Mouse (Mus musculus): ENCODE measurements around the gene Kank2.
"Not testable (repeated sequence)": the region's sequence is repeated elsewhere in the genome, so short reads cannot be mapped to it uniquely, and the experiment has no call there.

Kank2 gene

DNA sequence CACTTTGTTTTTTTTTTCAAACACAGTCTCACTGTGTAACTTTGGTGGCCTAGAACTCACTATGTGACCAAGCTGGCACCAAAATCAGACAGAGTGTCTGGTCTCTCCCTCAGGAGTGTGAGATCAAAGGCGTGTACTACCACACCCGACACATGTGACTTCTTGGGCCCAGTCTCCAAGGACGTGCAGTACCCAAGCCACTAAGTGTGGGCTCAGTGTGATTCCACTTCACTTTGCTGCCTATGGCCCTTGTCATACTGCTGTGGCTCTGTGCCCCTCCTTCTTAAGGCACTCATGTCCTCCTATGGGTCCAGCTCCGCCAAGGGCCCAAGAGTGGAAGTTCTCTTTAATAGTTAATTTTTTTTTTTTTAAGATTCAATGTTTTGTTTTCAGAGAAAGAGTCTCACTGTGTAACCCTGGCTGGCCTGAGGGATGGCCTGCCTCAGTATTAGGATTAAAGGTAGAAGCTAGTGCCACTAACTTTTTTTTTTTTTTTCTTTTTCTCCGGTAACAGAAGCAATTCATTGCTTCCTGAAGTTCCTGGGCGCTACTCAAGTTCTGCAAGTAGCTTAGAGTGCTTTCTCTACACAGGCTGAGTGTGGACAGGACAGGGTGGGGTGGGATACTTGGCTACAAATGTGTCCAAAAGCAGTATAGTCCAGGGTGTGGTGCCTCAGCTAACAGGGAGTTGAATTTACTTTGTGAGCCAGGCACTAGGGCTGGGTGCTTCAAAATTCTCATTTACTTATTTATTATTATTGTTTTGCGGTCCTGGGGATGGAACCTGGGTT is 13.8 kb downstream of the Kank2 start:
- DNase-seq (ENCODE audit: low read depth, low spot score) = no peak

DNA sequence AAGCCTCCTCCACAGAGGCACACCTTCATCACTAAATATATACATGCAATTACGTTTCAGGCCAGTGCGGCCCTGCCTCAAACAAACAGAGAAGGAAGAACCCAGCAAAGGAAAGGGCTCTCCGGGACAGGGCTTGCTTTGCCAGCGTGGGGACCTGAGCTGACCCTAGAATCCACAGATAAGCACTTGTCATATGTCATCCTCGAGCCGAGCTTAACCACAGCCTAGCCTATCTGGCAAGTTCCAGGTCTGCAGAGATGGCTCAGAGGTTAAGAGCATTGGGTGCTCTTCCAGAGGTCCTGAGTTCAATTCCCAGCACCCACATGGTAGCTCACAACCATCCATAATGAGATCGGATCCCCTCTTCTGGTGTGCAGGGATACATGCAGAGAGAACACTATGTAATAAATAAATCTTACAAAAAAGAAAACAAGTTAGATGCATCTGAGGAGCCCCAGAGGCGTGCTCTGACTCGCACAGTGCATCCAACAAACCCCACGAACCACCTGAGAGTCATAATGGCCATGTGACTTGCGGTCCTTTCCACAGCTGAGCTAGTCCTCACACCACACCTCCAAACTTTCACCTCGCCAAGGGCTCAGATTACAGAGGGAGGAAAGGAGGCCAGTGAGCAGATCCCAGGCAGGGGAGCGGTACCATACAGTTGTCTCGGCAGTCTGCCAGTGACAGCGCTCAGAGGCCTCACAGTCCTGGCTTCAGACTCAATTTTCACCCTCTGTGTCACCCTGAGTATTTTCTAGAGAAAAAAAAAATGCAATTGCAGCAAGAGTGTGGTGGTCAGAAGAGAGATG is 16.7 kb downstream of the Kank2 start:
- DNase-seq (ENCODE audit: low read depth, low spot score) = peak; percentile 91

DNA sequence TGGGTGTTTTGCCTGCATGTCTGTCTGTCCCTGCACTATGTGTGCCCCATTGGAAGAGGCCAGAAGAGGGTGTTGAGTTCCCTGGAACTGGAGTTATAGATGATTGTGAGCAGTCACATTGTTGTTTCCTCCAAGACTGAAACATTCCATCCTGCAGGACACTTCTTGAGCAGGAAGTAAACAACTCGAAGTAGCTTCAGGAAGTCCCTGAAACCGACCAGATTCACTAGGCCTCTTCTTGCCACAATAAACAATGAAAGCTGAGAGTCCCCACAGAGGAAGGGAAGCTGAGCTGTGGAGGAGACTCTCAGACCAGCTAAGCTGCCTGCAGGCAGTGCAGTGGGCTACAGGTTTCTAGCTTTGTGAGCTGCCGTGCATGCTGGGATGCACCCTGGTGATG is 20.8 kb downstream of the Kank2 start:
- no peak for DNase-seq (ENCODE audit: low read depth, low spot score)

DNA sequence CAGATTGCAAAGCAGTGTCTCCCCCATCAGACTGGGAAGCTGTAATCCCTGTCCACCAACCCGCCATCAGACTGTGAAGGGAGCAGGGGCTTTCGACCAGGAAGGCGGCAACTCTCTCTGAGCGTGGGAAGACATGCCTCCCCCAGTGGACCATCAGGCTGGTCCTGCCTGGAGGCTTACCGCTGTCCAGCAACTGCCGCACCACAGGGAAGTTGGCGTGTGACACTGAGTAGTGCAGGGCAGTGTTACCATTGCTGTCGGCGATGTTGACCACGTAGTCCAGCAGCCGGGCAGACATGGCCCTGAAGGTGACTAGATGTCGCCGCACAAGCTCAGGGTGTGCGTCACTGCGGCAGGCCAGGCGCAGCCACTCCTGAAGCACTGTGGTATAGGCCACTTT is 24.2 kb downstream of the Kank2 start:
- no peak for DNase-seq (ENCODE audit: low read depth, low spot score)

DNA sequence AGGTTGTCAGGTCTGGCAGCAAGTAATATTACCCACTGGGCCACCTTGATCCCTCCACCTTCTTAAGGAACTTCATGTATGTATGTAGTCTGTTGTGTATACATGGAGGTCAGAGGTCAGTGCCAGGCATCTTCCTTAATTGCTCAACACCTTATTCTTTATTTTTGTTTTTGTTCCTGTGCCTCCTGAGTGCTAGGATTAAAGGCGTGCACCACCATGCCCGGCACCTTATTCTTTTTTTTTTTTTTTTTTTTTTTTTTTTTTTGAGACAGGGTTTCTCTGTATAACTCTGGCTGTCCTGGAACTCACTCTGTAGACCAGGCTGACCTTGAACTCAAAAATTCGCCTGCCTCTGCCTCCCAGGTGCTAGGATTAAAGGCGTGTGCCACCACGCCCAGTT is 25.1 kb downstream of the Kank2 start:
- not testable (repeated sequence) for DNase-seq (ENCODE audit: low read depth, low spot score)

DNA sequence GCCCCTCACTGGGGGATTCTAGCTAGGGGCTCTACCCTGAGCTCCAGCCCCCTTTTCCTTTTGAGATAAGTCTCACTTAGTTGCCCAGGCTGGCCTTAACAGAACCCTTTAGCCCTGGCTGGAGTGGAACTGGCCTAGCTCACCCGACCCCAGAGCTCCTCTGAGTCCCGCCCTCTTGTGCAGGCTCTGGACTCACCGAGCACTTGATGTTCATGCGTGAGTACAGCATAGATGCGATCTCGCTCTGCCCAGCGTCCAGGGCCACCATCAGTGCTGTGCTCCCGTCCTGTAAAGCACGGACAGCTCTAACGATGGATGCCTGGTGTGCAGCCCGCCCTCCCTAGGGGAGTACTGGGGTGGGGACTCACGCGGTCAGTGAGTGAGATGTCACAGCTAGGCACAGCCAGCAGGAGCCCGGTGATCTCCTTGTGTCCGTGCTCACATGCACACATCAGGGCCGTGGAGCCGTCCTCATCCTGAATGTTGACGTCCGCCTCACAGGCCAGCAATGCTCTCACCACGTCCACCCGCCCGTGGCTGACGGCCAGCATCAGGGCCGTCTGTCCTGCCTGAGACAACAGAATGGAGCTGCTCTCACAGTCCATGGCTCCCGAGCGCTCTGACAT is 28.9 kb downstream of the Kank2 start:
- DNase-seq (ENCODE audit: low read depth, low spot score) = no peak

DNA sequence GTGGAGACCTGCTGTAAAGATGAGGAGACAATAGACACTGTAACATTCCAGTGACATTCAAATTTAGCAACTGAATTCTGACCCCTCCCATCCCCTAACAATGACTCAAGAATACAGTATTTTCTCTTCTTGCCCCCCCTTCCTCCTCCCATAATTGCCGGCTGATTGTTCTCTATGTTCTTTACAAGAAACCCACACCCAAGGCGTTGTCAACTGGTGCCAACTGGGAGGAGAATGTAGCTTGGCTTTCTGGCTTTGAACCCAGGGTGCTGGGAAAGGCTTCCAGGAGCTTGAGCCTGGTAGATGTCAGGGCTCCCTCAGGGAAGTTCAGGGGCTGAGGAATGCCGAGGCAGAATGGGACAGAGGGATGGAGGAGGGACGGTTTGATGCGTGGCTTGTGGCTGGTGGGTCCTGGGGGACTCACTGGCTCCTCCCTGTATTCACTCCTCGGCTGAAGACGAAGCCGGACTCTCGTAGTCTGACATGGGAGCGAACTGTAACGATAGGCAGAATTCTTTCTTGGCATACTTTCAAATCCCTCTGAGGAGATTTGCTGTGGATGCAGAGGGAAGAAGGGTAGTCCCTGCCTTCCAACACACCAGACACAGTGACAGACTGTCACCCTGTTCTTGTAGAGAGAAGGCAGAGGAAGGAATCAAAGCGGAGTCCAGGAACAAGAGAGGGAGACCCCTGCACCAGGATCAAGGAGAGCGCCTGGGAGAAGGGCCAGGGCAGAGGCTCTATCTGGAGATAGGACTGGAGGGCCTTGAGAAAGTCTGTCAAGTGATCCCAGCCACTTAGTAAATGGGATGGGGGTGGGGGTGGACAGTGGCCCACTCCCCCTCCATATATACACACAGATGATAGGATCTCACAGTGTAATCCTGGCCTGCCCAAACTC is 29.8 kb downstream of the Kank2 start:
- DNase-seq (ENCODE audit: low read depth, low spot score) = no peak

DNA sequence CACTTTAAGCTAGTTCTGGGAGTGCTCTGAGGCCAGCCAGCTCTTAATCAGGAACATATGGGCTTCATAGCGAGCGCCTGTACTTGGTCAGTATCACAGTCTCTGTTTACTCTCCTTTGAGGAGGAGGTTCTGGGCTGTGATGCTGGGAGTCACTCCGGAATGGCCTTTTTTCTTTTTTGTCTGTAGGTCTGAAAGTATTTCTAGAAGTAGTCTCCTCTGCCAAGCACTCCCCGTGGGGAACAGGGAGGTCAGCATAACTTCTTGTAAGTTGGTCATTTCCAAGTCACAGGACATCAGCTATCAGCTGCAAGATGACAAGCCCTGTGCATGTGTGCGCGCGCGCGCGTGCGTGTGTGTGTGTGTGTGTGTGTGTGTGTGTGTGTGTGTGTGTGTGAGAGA is 30.6 kb downstream of the Kank2 start:
- peak; percentile 83 for DNase-seq (ENCODE audit: low read depth, low spot score)

DNA sequence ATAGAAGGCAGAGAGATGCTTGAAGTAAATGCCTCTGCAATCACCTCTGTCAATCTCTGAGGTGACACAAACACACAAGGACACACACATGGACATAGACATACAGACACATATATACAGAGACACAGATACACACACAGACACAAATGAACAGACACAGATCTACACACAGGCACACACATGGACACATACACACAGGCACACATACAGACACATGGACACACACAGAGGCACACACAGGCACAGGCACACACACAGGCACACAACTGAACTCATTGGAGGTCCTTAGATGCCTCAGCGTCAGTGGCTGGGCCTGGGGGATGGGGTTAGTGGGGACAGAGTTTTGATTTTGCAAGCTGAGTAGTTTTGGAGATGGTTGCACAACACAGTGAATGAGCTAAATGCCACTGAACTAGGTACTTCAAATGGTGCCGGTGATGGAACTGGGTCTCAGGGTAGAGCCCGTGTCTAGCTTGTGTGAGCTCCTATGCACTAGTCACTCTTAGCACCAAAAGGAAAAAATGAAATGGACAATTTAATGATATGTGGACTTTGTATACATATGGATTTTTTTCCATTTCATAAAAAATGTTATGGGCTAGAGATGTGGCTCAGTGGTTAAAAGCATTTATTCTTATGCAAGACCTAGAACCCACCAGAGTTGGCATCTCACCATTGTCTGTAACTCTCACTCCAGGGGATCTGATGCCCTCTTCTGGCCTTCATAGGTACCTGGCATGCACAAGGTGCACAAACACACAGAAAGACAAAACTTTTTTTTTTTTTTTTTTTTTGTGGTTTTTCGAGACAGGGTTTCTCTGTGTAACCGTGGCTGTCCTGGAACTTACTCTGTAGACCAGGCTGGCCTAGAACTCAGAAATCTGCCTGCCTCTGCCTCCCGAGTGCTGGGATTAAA is 34.2 kb downstream of the Kank2 start:
- DNase-seq (ENCODE audit: low read depth, low spot score) = no peak

DNA sequence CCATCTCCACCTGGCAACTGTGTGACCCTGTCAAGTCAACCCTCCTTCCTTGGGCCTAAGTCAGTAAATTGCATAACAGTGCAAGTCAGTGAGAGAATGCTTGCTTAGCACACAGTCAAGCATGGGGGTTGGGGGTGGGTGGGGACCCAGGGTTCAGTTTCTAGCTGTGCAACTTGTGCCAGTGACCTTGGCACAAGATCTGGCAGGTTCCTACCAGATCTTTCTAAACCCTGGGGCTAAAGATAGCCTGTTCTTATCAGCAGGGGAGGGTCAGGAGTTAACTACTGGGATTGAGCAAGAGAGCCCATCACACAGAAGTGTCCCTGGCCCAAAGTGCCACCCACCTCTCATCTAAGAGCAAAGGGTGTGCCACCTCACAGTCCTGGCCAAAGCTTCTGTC is 36.4 kb downstream of the Kank2 start:
- no peak for DNase-seq (ENCODE audit: low read depth, low spot score)

DNA sequence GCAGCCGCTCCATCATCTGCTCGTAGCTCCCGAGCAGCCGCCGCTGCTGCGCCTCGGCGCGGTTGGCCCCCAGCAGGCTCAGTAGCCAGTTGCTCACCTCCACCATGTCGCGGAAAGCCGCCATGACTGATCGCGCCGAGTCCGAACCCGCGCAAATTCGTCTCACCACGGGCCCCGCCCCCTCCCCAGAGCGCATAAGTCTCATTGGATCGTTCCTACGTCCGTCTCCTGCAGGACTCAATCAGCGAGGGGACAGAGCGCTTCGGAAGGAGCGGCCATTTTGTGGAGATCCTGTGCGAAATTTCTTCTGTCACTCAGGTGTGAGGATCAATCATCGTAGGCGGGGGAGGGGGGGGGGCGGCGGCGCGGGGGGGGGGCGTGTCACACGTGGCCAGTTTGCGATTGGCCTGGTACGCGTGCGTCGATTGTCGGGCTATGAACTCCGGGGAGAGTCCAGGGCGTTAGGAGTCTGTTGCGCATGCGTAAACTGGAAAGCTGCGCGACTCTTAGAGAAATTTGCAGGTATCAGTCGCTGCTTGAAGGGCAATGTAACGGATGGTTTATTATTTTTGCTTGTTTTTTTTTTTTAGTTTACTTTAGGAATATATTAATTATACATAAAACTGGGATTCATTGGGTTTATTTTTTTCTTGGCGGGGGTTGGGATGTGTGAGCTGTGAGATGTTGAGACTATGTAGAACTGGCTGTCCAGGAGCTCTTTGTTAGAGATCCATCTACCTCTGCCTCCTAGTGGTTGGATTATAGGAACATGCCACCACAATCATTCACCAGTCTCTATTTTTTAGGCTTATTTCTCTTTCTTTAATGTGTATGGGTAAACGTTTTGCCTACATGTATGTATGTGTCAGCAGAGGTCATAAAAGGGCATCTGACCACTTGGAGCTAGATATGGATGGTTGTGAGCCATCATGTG is 38.1 kb downstream of the Kank2 start, which contains the start of gene Spc24:
TSS of gene Spc24 (minus strand) at position 149 of the 934 bp plus-strand sequence.
- DNase-seq (ENCODE audit: low read depth, low spot score) = peak; percentile 98

DNA sequence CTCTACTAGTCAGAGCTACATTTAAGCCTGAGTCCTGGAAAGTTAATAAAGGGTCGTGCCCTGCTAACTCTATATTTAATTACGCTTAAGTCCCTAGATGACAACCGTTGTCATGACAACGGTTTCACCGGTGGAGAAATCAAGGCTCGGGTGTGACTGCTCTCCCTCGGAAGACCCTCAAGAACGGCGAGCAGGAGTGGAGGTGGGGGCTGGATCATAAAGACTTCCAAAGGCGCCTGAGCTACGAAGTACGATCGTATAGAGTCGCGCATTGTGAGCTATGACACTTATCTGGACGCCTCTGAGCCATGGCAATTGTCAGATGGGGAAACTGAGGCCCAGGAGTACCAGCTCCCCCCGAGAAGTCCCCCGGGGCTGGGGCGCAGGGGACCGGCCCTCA is 38.8 kb downstream of the Kank2 start:
- DNase-seq (ENCODE audit: low read depth, low spot score) = no peak

DNA sequence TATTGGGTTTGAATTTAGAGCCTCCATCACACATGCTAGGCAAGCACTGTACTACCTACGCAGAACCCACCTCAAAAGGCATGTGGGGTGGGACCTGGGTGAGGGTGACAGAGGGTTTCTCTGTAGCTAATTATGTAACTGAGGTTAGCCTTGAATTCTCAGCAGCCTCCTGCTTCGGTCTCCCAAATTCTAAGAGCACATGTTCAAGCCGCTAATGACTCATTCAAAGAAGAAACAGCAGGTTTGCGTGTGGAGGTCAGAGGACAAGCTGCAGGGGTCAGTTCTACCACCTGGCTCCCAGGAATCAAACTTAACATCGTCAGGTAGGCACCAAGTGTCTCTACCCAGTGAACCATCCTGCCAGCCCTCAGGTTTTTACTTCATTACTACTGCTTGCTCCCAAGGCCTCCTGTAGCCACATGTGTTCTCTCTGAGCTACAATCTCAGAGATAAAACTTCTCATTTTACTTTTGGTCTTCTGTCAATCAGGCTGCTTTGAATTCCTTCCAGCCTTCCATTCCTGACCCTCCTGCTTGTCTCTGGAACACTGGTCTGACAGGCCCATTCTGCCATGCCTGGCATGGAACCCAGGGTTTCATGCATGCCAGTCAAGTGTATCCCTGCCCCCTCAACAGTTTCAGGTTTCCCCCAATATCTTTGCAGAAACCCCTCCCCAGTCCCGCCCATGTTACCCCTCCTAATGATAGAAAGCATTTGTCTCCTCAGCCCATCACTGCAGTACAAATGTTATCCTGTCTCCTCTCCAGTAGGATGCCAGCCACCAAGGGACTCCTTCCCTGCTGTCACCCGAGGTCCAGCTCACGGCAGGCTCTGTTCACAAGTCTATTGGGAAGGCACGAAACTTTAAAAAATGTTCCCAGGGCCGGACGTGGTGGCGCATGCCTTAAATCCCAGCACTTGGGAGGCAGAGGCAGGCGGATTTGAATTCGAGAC is 39.7 kb downstream of the Kank2 start:
- no peak for DNase-seq (ENCODE audit: low read depth, low spot score)

DNA sequence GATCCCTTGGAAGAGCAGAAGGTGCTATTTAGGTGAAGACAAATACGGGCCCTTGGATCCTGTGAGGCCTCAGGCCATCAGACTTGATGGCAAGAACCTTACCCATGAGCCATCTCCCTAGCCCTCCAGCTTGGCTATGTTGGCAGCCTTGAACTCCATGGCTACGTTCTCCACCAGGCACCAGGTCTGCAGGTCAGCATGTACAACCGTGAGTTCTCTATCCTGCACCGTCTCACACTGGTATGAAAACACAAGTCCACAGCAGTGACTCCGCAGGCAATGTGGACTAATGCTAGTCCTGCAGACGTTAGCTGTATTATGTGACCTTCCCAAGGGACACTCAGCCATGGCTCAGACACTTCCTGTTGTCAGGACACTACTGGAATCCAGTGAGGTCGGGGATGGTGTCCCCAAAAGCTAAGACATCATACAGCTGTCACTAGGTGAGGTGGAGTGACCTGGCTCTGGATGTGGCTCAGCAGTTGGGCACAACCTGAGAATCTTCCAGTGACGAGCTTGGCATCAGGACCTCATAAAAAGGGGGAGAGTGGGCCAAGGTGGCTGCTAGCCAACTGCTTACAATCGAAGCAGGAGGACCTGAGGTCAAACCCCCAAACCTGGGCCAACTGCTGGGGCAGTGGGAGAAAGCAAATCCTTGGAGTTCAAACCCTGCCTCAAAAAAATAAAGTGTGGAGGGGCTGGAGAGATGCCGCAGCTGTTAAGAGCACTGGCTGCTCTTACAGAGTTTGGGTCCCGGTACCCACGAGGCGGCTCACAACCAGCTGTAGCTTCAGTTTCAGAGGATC is 43.8 kb downstream of the Kank2 start:
- peak; percentile 29 for DNase-seq (ENCODE audit: low read depth, low spot score)

DNA sequence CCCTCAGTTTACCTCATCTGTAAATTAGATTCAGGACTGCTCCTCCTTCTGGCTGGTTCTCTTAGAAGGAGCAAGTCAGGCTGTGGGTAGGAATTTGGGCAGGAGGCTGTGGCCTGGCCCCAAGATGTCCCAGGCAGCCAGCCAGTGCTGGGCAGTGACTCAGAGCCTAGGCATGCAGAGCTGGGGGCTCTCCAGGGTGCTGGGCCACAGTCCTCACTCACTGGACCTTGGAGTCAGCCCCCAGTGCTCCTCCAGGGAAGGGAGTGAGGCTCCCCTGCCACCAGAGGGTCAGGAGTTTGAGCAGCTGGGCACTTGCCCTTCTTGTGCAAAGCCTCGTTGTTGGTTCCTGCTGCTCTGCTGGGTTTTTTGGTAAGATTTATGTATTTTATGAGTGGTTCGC is 44.5 kb downstream of the Kank2 start:
- peak; percentile 91 for DNase-seq (ENCODE audit: low read depth, low spot score)

DNA sequence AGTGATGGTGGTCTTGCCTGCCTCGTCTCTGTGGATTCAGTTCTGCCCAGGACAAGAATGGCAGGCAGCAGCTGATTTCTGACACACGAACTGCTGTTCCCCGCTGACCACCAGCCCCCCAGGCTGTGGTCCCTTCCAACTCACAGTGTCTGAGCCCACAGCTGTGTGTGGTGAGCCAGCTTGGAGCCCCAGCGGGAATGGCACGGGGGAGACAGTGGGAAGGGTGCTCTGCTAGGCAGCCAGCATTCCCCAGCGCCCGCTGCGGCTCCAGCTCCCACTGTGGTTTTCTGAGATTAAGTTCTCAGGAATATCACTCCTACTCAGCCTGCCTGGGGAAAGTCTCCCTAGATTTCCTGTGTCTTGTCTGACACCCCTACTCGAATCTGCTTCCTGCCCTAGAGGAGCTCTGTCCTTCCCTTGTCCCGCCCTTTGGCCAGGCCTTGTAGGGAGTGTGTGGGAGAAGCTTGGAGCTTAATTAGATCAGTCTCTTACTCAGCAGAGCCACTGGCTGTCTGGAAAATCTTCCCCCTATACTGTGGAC is 46.2 kb downstream of the Kank2 start:
- DNase-seq (ENCODE audit: low read depth, low spot score) = peak; percentile 52

DNA sequence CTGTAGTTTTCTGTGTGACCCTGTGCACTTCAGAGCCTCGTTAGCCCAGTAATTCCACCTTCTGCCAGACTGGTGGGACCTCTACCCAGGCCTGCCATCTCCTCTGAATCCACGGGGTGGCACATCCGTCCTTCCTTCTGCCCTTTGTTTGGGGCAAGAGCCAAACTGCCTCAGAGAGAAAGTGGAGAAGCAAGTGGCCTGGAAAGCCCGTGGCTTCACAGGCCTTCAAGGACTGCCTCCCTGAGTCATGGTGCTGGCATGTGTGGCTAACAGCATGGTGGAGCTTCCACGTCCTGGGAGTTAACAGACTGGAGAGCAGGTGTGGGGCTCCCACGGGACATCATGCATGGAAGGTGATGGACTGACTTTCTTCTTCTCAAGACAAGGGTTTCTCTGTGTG is 47.2 kb downstream of the Kank2 start:
- DNase-seq (ENCODE audit: low read depth, low spot score) = peak; percentile 85
